Mouse (Mus musculus) liver, postnatal 0 days (tissue): Measurements from ENCODE around the gene Bahcc1.

Experiments
- CTCF ChIP-seq: sonication (generic); IDR thresholded peaks from 2 replicates; pipeline ENCODE4 v1.5.1; 2016; ENCODE audit warnings: antibody characterized with exemption, low read depth
- EP300 ChIP-seq: IDR thresholded peaks from 2 replicates; pipeline ENCODE4 v1.6.1; 2016; ENCODE audit warnings: antibody characterized with exemption, low read depth, mild to moderate bottlenecking

DNA sequence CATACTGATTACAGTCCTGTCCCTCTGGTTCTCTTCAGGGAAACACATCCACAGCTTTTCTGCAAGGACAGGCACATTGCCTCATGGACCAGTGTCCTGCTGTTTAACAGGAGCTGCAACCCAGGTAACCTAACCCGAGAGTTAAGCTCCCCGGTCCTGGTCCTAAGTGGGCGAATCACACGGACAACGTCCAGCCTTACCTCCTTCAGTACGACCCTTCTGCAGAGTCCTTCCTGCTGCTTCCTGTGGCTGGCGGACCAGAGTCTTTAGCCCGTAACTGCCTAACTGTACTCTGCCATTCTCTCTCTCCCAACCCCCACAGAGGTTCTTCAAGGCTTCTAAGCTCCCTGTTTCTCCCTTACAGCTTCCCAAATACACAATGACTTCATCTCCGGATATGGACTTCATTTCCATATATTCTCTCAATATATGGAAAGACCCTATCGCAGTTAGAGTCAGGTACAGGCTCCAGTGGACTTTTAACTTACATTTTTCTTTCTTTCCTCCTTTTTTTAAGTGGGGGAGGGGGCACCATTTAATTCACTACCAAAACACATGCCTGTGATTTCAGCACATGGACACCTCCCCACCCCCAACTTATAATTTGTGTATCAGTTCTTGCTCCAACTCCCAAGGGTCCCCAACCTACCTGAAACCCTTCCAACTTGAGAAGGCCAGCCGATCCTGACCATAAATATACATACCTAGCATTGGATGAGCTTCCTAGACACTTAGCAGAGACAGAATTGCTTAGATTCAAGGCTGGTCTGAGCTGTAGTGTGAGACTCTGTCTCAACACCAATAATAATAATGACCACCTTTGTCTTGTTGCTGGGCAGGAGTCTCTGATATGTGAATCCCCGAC, 11.6 kb upstream of the Bahcc1 start:
- no peak for TF ChIP-seq CTCF
- no peak for TF ChIP-seq EP300
